Mouse (Mus musculus) kidney, adult 2 months (tissue): Measurements from ENCODE around the gene Ankrd2. TPM values are rescaled to one million over a fixed set of nuclear protein-coding genes. Genes with fewer than 3 reads are reported as not detected.

Experiments used
- DNase-seq: peaks from one replicate; pipeline ENCODE4 v3.0.0; 2021
- H3K27ac ChIP-seq: fragments of 200-500 bp; 2 replicates; pipeline ENCODE4 v1.5.1; 2012; ENCODE audit warnings: low read depth, low read length, control low read depth, inconsistent platforms; ENCODE audit not compliant: insufficient read depth
- H3K27me3 ChIP-seq: fragments of 200-500 bp; replicated peaks from 2 replicates; pipeline ENCODE4 v1.6.1; 2012; ENCODE audit warnings: mild to moderate bottlenecking, moderate library complexity, low read length, inconsistent platforms; ENCODE audit not compliant: control insufficient read depth, insufficient read depth
- H3K36me3 ChIP-seq: fragments of 200-500 bp; 2 replicates; pipeline ENCODE4 v1.6.1; 2012; ENCODE audit warnings: mild to moderate bottlenecking, moderate library complexity, low read length, inconsistent platforms; ENCODE audit not compliant: control insufficient read depth, insufficient read depth
- H3K4me1 ChIP-seq: fragments of 200-500 bp; 2 replicates; pipeline ENCODE4 v1.6.1; 2011; ENCODE audit warnings: low read length; ENCODE audit not compliant: control insufficient read depth, insufficient read depth
- H3K4me3 ChIP-seq: fragments of 200-500 bp; 2 replicates; pipeline ENCODE4 v1.5.1; 2011; ENCODE audit warnings: mild to moderate bottlenecking, low read depth, low read length, control low read depth; ENCODE audit not compliant: insufficient read depth
- CTCF ChIP-seq: fragments of 200-500 bp; conservative IDR thresholded peaks from 2 replicates; pipeline ENCODE4 v1.5.1; 2011; ENCODE audit warnings: low read depth, mild to moderate bottlenecking, control low read depth, low read length, moderate library complexity, mixed read lengths; ENCODE audit not compliant: insufficient read depth, insufficient read length
- POLR2A ChIP-seq: fragments of 200-500 bp; IDR thresholded peaks from one replicate; pipeline ENCODE4 v1.6.1; 2011; ENCODE audit warnings: low read depth, low read length, control low read depth
- WGBS: fragments of 180-500 bp; shearing (Covaris S2); methylation state at CpG from one replicate; pipeline ENCODE4 v1.1.7; 2018; 5-methylcytosine and 5-hydroxymethylcytosine counted together
- polyA plus RNA-seq: library from polyadenylated mRNA; depleted of rRNA; stranded (reverse); fragments of >200 nt; gene quantifications from 2 replicates; pipeline ENCODE4 v1.2.3, GENCODE M21; 2012; rRNA removed

Ankrd2 gene
- polyA plus RNA-seq, 1 experiment: 2.2 TPM

GRCm38 (mm10) chr19:42085690-42086089 is 49.9 kb downstream of the Ankrd2 start:
- Histone ChIP-seq H3K27me3 (no peaks in the 10 kb centered on the region), H3K36me3 (no peaks in the 10 kb centered on the region), H3K27ac (no peak overlapping the region), H3K4me3 (peak overlapping the region; percentile 61), H3K4me1 (peaks cover 6% of the 10 kb centered on the region)
- WGBS: 11% methylated on average over 10 of the region's 10 CpGs
- DNase-seq: no peak
- no peak for TF ChIP-seq CTCF
- TF ChIP-seq POLR2A: no peak

GRCm38 (mm10) chr19:42086166-42086565 is 50.4 kb downstream of the Ankrd2 start, which contains the start of gene Morn4:
Morn4 (minus strand) TSS chr19:42086357.
- Histone ChIP-seq H3K27ac (no peak within 1 kb of the TSS), H3K27me3 (no peaks in the 10 kb centered on the region), H3K36me3 (no peaks in the 10 kb centered on the region), H3K4me1 (peaks cover 8% of the 10 kb centered on the region), H3K4me3 (peak within 1 kb of the TSS; percentile 61)
- peak; percentile 94 for DNase-seq
- TF ChIP-seq POLR2A: no peak
- under 1% methylated on average over 21 of the region's 21 CpGs for WGBS

- no peaks in the 10 kb centered on the region for H3K36me3 ChIP-seq
- H3K4me3 ChIP-seq: peak overlapping the region; percentile 24; the same call in 1 of the 2 replicates
- no peak for TF ChIP-seq POLR2A
- TF ChIP-seq CTCF: no peak
- peak overlapping the region; percentile 91 for H3K27ac ChIP-seq
- peak; percentile 81 for DNase-seq
- WGBS: 17% methylated on average over 14 of the region's 14 CpGs
- H3K4me1 ChIP-seq: peaks cover 16% of the 10 kb centered on the region
- no peaks in the 10 kb centered on the region for H3K27me3 ChIP-seq
These were observed 53.4 kb downstream of the Ankrd2 start for GRCm38 (mm10) chr19:42089103-42089747.

GRCm38 (mm10) chr19:42089748-42090595 is 54.2 kb downstream of the Ankrd2 start, which contains the start of gene Pi4k2a:
Pi4k2a (plus strand) TSS chr19:42090470.
- Histone ChIP-seq H3K36me3 (no peaks in the 10 kb centered on the region), H3K4me1 (peaks cover 16% of the 10 kb centered on the region), H3K4me3 (peak within 1 kb of the TSS; percentile 84), H3K27me3 (no peaks in the 10 kb centered on the region), H3K27ac (peak within 1 kb of the TSS; percentile 91)
- peak; percentile 100 for DNase-seq
- peak; percentile 39 for TF ChIP-seq POLR2A
- no peak for TF ChIP-seq CTCF
- under 1% methylated on average over 55 of the region's 55 CpGs for WGBS

- TF ChIP-seq CTCF (no peak), POLR2A (no peak)
- peak overlapping the region; percentile 84 for H3K4me3 ChIP-seq
These were observed 54.9 kb downstream of the Ankrd2 start for GRCm38 (mm10) chr19:42090637-42091141.

More at GRCm38 (mm10) chr19:42090637-42091141, 54.9 kb downstream of the Ankrd2 start:
- Histone ChIP-seq H3K4me1 (peaks cover 16% of the 10 kb centered on the region), H3K27ac (peak overlapping the region; percentile 53), H3K27me3 (no peaks in the 10 kb centered on the region), H3K36me3 (no peaks in the 10 kb centered on the region)
- 1% methylated on average over 52 of the region's 52 CpGs for WGBS
- no peak for DNase-seq

Other genes with a start within 250 kb of the Ankrd2 start
- gene Arhgap19, start 234.0 kb upstream of the Ankrd2 start, polyA plus RNA-seq: 1.0 and 1.3 TPM in 2 replicates
- gene Frat1, start 206.0 kb upstream of the Ankrd2 start, polyA plus RNA-seq: 1.3 and 1.6 TPM in 2 replicates
- 1.4 TPM in 2 replicates for gene Frat2, start 187.9 kb upstream of the Ankrd2 start, polyA plus RNA-seq
- 3.6 and 4.0 TPM in 2 replicates for gene Rrp12, start 139.8 kb upstream of the Ankrd2 start, polyA plus RNA-seq
- gene Pgam1, start 124.1 kb upstream of the Ankrd2 start, polyA plus RNA-seq: 493 and 500 TPM in 2 replicates
- 11.8 and 15.2 TPM in 2 replicates for gene Exosc1, start 102.6 kb upstream of the Ankrd2 start, polyA plus RNA-seq
- gene Zdhhc16, start 102.5 kb upstream of the Ankrd2 start, polyA plus RNA-seq: 74.2 and 78.7 TPM in 2 replicates
- 54.9 and 56.1 TPM in 2 replicates for gene Mms19, start 54.8 kb upstream of the Ankrd2 start, polyA plus RNA-seq
- 23.0 and 28.2 TPM in 2 replicates for gene Ubtd1, start 54.2 kb upstream of the Ankrd2 start, polyA plus RNA-seq
- 167 and 177 TPM in 2 replicates for gene Hoga1, start 9.6 kb downstream of the Ankrd2 start, polyA plus RNA-seq
- 3.6 and 5.1 TPM in 2 replicates for gene 4933411K16Rik, start 16.2 kb downstream of the Ankrd2 start, polyA plus RNA-seq
- 25.9 and 26.3 TPM in 2 replicates for gene Morn4, start 50.4 kb downstream of the Ankrd2 start, polyA plus RNA-seq
- gene Pi4k2a, start 54.5 kb downstream of the Ankrd2 start, polyA plus RNA-seq: 41.7 and 45.4 TPM in 2 replicates
- 17.5 and 19.5 TPM in 2 replicates for gene Avpi1, start 93.1 kb downstream of the Ankrd2 start, polyA plus RNA-seq
- 44.6 and 53.2 TPM in 2 replicates for gene Marveld1, start 111.4 kb downstream of the Ankrd2 start, polyA plus RNA-seq
- 30.7 and 32.6 TPM in 2 replicates for gene Zfyve27, start 128.0 kb downstream of the Ankrd2 start, polyA plus RNA-seq
- 3.6 and 4.8 TPM in 2 replicates for gene Sfrp5, start 166.3 kb downstream of the Ankrd2 start, polyA plus RNA-seq
- 0.14 and 0.20 TPM in 2 replicates for gene Golga7b, start 211.6 kb downstream of the Ankrd2 start, polyA plus RNA-seq